Mouse (Mus musculus) liver, adult 2 months (tissue): ENCODE data around the gene Krt31.

Experiments used
- CTCF ChIP-seq: fragments of 200-500 bp; IDR thresholded peaks from 2 replicates; pipeline ENCODE4 v1.5.1; 2011; ENCODE audit warnings: low read depth, low read length, control low read depth
- POLR2A ChIP-seq: fragments of 200-500 bp; IDR thresholded peaks from 2 replicates; pipeline ENCODE4 v1.6.1; 2011; ENCODE audit warnings: low read length, control low read depth; ENCODE audit not compliant: insufficient read depth; ENCODE audit errors: extremely low read depth

DNA sequence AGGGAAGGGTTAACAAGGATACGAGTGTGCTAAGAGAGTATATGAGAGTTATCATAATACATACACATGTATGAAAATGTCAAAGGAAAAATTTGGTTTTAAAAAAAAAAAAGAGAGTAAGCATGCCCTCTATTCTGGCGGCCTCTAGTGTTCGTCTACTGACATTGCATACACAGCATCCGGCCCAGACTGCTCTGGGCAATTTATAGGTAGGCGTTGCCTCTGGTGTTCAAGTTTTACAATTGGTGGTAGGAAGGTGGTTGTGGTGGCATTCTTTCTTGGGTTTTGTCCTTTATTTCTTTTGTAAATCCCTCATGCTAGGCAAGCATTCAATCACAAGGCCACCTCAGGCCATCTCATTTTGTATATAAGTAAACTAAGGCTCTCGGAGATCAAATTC, 45.5 kb downstream of the Krt31 start:
- TF ChIP-seq CTCF = peak; percentile 64
- TF ChIP-seq POLR2A = no peak
